Mouse (Mus musculus): ENCODE data around the gene Ccdc88c. TPM values are rescaled to one million over a fixed set of nuclear protein-coding genes. Genes with fewer than 3 reads are reported as not detected.

Gene Ccdc88c
- polyA plus RNA-seq, 1 experiment from 2014 or later = 11.0 TPM

GRCm38 (mm10) chr12:100862856-100863446 lies 165.9 kb downstream of the Ccdc88c start:
- Histone ChIP-seq H3K4me2 (no peak overlapping the region), H3K4me3 (no peak overlapping the region), H3K9ac (no peak overlapping the region), H3K9me3 (no peaks in the 10 kb centered on the region), H3K4me1 (replicated peaks) (peaks cover 12% of the 10 kb centered on the region; the same call in 1 of the 2 replicates), H3K36me3 (no peaks in the 10 kb centered on the region), H3K27me3 (no peaks in the 10 kb centered on the region), H3K27ac (replicated peaks) (no peak overlapping the region)
- 92% methylated on average over 3 of the region's 3 CpGs for WGBS
- ATAC-seq (ENCODE audit: low read depth) = no peak

DNA sequence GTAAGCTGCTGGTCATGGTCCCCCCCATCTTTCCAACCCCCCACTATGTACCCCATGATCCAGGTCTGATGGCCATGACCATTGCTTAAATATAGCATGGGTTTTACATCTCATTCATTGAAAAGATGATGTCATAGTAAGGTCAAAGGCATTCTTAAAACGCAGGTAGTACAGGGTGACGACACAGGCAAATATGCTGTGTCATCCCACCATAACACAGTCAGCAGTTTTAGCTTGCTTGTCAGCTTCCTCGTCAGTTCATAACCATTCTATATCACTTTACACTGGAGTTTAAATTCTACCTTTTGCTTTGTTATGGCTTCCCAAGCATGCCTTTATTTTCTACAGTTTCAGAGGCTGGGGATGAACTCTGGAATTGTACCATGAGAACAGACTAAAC lies 166.6 kb downstream of the Ccdc88c start:
- Histone ChIP-seq H3K4me2 (no peak overlapping the region), H3K9ac (no peak overlapping the region), H3K36me3 (no peaks in the 10 kb centered on the region), H3K4me1 (replicated peaks) (peaks cover 12% of the 10 kb centered on the region; the same call in 1 of the 2 replicates), H3K4me3 (no peak overlapping the region), H3K27me3 (no peaks in the 10 kb centered on the region), H3K9me3 (no peaks in the 10 kb centered on the region), H3K27ac (replicated peaks) (no peak overlapping the region)
- 84% methylated on average over 3 of the region's 3 CpGs for WGBS
- ATAC-seq (ENCODE audit: low read depth) = no peak

MicroRNAs encoded within 50 kb of the gene (microRNA counts, 519-probe panel; counts per million panel counts)
- microRNA mmu-miR-1190 = not detected

Small RNA genes lying within 50 kb of the gene (microRNA-seq; reads per million reads assigned to microRNA genes)
- gene Mir1190 = not detected

Other genes with a start within 250 kb of the Ccdc88c start
- gene Dglucy, start 250.0 kb downstream of the Ccdc88c start, polyA plus RNA-seq (2015; fragmentation: Nextera tagmentation; extraction: Ambion mirVana) = 1.8 and 2.0 TPM in 2 replicates
- 2.1 and 2.2 TPM in 2 replicates for gene Gpr68, start 120.9 kb downstream of the Ccdc88c start, polyA plus RNA-seq (2015; fragmentation: Nextera tagmentation; extraction: Ambion mirVana)
- 31.6 and 32.4 TPM in 2 replicates for gene Ppp4r3a, start 54.6 kb upstream of the Ccdc88c start, polyA plus RNA-seq (2015; fragmentation: Nextera tagmentation; extraction: Ambion mirVana)